Mouse (Mus musculus): Measurements from ENCODE around the gene Tmem125. TPM values are rescaled to one million over a fixed set of nuclear protein-coding genes. Genes with fewer than 3 reads are reported as not detected.

Gene Tmem125
- polyA plus RNA-seq, 1 experiment, result not detected

GRCm38 (mm10) chr4:118505551-118505950 lies 38.3 kb downstream of the Tmem125 start:
- Histone ChIP-seq H3K9me3 (ENCODE audit: control insufficient read depth, low read length) (no peaks in the 10 kb centered on the region), H3K4me1 (ENCODE audit: control insufficient read depth) (no peaks in the 10 kb centered on the region), H3K27me3 (ENCODE audit: control insufficient read depth) (no peaks in the 10 kb centered on the region), H3K4me3 (replicated peaks) (no peak overlapping the region), H3K36me3 (ENCODE audit: control insufficient read depth) (no peaks in the 10 kb centered on the region)
- TF ChIP-seq GATA1 (IDR thresholded peaks at IDR 0.05; ENCODE audit: low read length), result no peak
- TF ChIP-seq TAL1 (IDR thresholded peaks at IDR 0.05; ENCODE audit: low read length), result no peak

DNA sequence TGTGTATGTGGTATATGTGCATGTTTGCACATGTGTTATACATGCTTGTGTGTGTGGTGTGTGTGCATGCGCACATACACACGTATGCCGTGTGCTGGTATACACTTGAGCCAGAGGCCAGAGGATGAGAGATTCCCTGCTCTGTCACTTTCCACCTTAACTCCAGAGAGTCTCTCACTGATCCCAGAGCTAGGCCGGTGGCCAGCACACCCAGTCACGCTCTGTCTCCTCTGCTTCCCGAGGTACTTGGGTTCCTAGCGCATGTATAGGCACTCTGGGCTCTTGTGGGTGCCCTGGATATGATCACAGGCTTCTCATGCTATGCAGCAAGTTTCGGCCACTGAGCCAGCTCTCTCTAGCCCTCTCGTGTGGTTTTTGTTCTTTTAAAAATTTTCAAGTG lies 43.1 kb downstream of the Tmem125 start:
- Histone ChIP-seq H3K4me3 (replicated peaks) (no peak overlapping the region), H3K36me3 (ENCODE audit: control insufficient read depth) (no peaks in the 10 kb centered on the region), H3K27me3 (ENCODE audit: control insufficient read depth) (no peaks in the 10 kb centered on the region), H3K9me3 (ENCODE audit: control insufficient read depth, low read length) (no peaks in the 10 kb centered on the region), H3K4me1 (ENCODE audit: control insufficient read depth) (no peaks in the 10 kb centered on the region)
- TF ChIP-seq TAL1 (IDR thresholded peaks at IDR 0.05; ENCODE audit: low read length) (no peak), GATA1 (IDR thresholded peaks at IDR 0.05; ENCODE audit: low read length) (no peak)

- H3K36me3 ChIP-seq (ENCODE audit: control insufficient read depth), result no peaks in the 10 kb centered on the region
- H3K27me3 ChIP-seq (ENCODE audit: control insufficient read depth), result no peaks in the 10 kb centered on the region
- TF ChIP-seq GATA1 (IDR thresholded peaks at IDR 0.05; ENCODE audit: low read length), result no peak
- TF ChIP-seq TAL1 (IDR thresholded peaks at IDR 0.05; ENCODE audit: low read length), result no peak
- H3K4me3 ChIP-seq (replicated peaks), result no peak overlapping the region
- no peaks in the 10 kb centered on the region for H3K9me3 ChIP-seq (ENCODE audit: control insufficient read depth, low read length)
- H3K4me1 ChIP-seq (ENCODE audit: control insufficient read depth), result no peaks in the 10 kb centered on the region
These were observed 43.6 kb downstream of the Tmem125 start for GRCm38 (mm10) chr4:118500171-118500724.

Other genes starting within 250 kb of the Tmem125 start
- 8.5 and 9.3 TPM in 2 replicates for gene Szt2, start 134.8 kb downstream of the Tmem125 start, polyA plus RNA-seq (2012)
- 6.4 and 8.6 TPM in 2 replicates for gene Med8, start 134.7 kb downstream of the Tmem125 start, polyA plus RNA-seq (2012)
- gene Elovl1, start 116.0 kb downstream of the Tmem125 start, polyA plus RNA-seq (2012), result 8.2 and 9.2 TPM in 2 replicates
- gene Cdc20, start 106.7 kb downstream of the Tmem125 start, polyA plus RNA-seq (2012), result 24.8 and 31.7 TPM in 2 replicates
- gene Mpl, start 86.5 kb downstream of the Tmem125 start, polyA plus RNA-seq (2012), result 0.11 and 0.13 TPM in 2 replicates
- gene Tie1, start 54.0 kb downstream of the Tmem125 start, polyA plus RNA-seq (2012), result 0.08 and 0.10 TPM in 2 replicates
- 0.05 TPM in 1 of 2 replicates, not detected in the other for gene 2610528J11Rik, start 17.0 kb downstream of the Tmem125 start, polyA plus RNA-seq (2012)
- 0.17 and 0.32 TPM in 2 replicates for gene Cfap57, start 76.7 kb upstream of the Tmem125 start, polyA plus RNA-seq (2012)
- 0.83 and 1.8 TPM in 2 replicates for gene Ebna1bp2, start 76.8 kb upstream of the Tmem125 start, polyA plus RNA-seq (2012)
- not detected in 2 replicates for gene Olfr62, start 114.9 kb upstream of the Tmem125 start, polyA plus RNA-seq (2012)
- not detected in 2 replicates for gene Olfr1342, start 148.7 kb upstream of the Tmem125 start, polyA plus RNA-seq (2012)
- not detected in 2 replicates for gene Olfr1341, start 159.5 kb upstream of the Tmem125 start, polyA plus RNA-seq (2012)
- gene Olfr1340, start 176.1 kb upstream of the Tmem125 start, polyA plus RNA-seq (2012), result not detected in 2 replicates
- not detected in 2 replicates for gene Olfr1339, start 188.1 kb upstream of the Tmem125 start, polyA plus RNA-seq (2012)
- not detected in 2 replicates for gene Olfr1338, start 214.7 kb upstream of the Tmem125 start, polyA plus RNA-seq (2012)
- not detected in 2 replicates for gene Olfr1337, start 238.5 kb upstream of the Tmem125 start, polyA plus RNA-seq (2012)